Mouse (Mus musculus) embryonic facial prominence, embryonic 11.5 days (tissue): ENCODE measurements around the gene Tspan18. TPM values are rescaled to one million over a fixed set of nuclear protein-coding genes. Genes with fewer than 3 reads are reported as not detected.

Experiments
- ATAC-seq: fragments of 200-750 bp; cut with Nextera tagmentation; replicated peaks from 2 replicates; pipeline ENCODE4 v1.8.0; 2017; ENCODE audit warnings: low read depth; ENCODE audit not compliant: insufficient number of reproducible peaks, low FRiP score, low TSS enrichment
- DNase-seq: peaks from one replicate; pipeline ENCODE4 v3.0.0-alpha.2; 2015; ENCODE audit warnings: low spot score
- H3K27ac ChIP-seq: fragments of 300-500 bp; sonication (generic); replicated peaks from 2 replicates; pipeline ENCODE4 v1.5.1; 2014; ENCODE audit warnings: mild to moderate bottlenecking, low read depth, low read length, control low read depth
- H3K27me3 ChIP-seq: fragments of 300-500 bp; sonication (generic); 2 replicates; pipeline ENCODE4 v1.6.1; 2014; ENCODE audit warnings: mild to moderate bottlenecking, low read length, moderate library complexity, mixed read lengths; ENCODE audit not compliant: control insufficient read depth, insufficient read depth
- H3K36me3 ChIP-seq: fragments of 300-500 bp; sonication (generic); replicated peaks from 2 replicates; pipeline ENCODE4 v1.6.1; 2014; ENCODE audit warnings: low read depth, mild to moderate bottlenecking, low read length, moderate library complexity, mixed read lengths; ENCODE audit not compliant: control insufficient read depth, insufficient read depth
- H3K4me1 ChIP-seq: fragments of 300-500 bp; sonication (generic); 2 replicates; pipeline ENCODE4 v1.6.1; 2014; ENCODE audit warnings: low read length, mixed read lengths; ENCODE audit not compliant: control insufficient read depth, insufficient read depth
- H3K4me2 ChIP-seq: fragments of 300-500 bp; sonication (generic); 2 replicates; pipeline ENCODE4 v1.6.1; 2014; ENCODE audit warnings: low read depth, mild to moderate bottlenecking, control low read depth, low read length, moderate library complexity
- H3K4me3 ChIP-seq: fragments of 300-500 bp; sonication (generic); 2 replicates; pipeline ENCODE4 v1.5.1; 2014; ENCODE audit warnings: low read depth, low read length, control low read depth
- H3K9ac ChIP-seq: fragments of 300-500 bp; sonication (generic); replicated peaks from 2 replicates; pipeline ENCODE4 v1.6.1; 2014; ENCODE audit warnings: mild to moderate bottlenecking, control low read depth, low read length
- H3K9me3 ChIP-seq: fragments of 300-500 bp; sonication (generic); replicated peaks from 2 replicates; pipeline ENCODE4 v1.6.1; 2016; ENCODE audit warnings: mild to moderate bottlenecking, low read length, inconsistent platforms, mixed read lengths; ENCODE audit not compliant: control insufficient read depth
- WGBS: fragments of 180-500 bp; shearing (Covaris S2); extraction: QIAGEN DNeasy Blood & Tissue Kit; methylation state at CpG from one replicate; pipeline ENCODE4 v1.1.7; 2014; 5-methylcytosine and 5-hydroxymethylcytosine counted together
- polyA plus RNA-seq: library from polyadenylated mRNA; unstranded; fragments of >200 nt; fragmentation: Nextera tagmentation; extraction: Ambion mirVana; gene quantifications from 2 replicates; pipeline ENCODE4 v1.2.1, GENCODE M21; 2014

Tspan18 gene
- polyA plus RNA-seq, 1 experiment from 2014 or later = 21.6 TPM

DNA sequence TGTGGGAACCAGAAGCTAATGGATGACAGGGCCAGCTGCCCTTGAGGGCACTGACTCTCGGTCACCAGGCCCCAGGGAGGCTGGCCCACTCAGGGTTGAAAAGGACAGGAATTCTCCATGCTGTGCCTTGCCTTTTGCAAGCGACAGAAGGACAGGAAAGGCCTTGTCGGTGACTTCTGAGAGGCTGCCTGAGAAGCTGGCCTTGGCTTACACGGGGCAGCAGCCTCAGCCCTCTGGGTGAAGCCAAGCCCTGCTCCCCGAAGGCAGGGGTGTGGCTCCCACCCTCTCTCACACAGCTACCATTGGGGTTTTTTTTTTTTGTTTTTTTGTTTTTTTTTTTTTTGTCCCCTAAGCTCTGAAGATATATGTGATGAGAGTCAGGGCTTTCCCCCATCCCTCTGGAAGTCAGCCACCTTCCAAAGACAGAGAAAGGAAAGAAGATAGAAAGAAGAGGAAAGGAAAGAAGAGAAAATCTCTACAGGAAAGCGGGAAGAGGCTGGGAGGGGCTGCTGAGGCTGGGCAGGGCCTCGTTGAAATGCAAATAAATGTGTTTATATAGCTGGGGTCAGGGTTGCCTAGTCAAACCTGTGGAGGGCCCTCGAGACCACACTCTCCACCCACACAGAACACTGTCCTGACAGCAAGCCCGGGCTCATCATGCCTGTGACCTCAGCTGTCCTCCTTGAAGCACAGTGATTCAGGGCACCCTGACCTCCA, 143.4 kb downstream of the Tspan18 start:
- Histone ChIP-seq H3K9me3 (no peaks in the 10 kb centered on the region), H3K9ac (no peak overlapping the region; the same call in 1 of the 2 replicates), H3K36me3 (no peaks in the 10 kb centered on the region), H3K4me3 (no peak overlapping the region), H3K4me2 (peak overlapping the region; percentile 10), H3K27ac (no peak overlapping the region), H3K4me1 (peaks cover 4% of the 10 kb centered on the region), H3K27me3 (no peaks in the 10 kb centered on the region; the same call in 1 of the 2 replicates)
- no peak for DNase-seq
- ATAC-seq = no peak
- WGBS = 11% methylated on average over 9 of the region's 9 CpGs

DNA sequence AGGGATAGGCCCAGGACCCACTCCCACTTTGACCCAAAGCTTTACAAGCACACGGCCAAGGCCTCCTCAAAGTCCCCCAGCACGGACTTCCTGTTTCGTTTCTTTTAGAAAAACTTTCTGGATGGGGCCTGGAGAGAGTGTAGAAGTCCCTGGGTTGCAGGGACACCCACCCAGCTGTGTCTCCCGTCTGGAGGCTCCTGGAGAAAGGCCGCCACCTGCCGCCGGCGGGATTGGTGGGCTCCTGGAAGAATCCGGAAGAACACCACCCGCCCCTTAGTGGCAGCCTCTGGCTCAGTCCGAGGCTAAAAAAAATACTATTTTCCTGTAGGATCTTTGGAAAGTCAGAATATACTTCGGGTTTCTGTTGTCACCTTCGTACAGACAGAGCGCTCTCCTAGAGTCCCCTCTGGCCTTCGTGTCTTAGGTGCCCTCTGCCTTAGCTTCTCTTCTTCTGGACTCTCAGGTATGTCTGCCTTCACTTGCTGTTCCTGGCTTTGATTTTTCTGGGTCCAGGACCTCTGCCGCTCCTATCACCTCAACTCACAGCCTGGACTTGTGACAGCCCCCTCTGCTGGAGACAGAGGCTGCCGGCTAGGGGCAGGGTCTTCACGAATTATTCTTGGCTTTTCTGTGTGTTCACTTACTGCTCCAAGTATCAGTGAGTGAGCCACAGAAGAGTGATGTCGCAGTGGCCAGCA, 145.4 kb downstream of the Tspan18 start:
- DNase-seq = peak; percentile 73
- Histone ChIP-seq H3K4me2 (peak overlapping the region; percentile 97), H3K4me3 (peak overlapping the region; percentile 82), H3K9me3 (no peaks in the 10 kb centered on the region), H3K27ac (peak overlapping the region; percentile 65), H3K4me1 (peaks cover 4% of the 10 kb centered on the region), H3K36me3 (no peaks in the 10 kb centered on the region), H3K27me3 (no peaks in the 10 kb centered on the region; the same call in 1 of the 2 replicates), H3K9ac (peak overlapping the region; percentile 86)
- ATAC-seq = peak; percentile 16; the same call in 1 of the 2 replicates
- 7% methylated on average over 19 of the region's 19 CpGs for WGBS

DNA sequence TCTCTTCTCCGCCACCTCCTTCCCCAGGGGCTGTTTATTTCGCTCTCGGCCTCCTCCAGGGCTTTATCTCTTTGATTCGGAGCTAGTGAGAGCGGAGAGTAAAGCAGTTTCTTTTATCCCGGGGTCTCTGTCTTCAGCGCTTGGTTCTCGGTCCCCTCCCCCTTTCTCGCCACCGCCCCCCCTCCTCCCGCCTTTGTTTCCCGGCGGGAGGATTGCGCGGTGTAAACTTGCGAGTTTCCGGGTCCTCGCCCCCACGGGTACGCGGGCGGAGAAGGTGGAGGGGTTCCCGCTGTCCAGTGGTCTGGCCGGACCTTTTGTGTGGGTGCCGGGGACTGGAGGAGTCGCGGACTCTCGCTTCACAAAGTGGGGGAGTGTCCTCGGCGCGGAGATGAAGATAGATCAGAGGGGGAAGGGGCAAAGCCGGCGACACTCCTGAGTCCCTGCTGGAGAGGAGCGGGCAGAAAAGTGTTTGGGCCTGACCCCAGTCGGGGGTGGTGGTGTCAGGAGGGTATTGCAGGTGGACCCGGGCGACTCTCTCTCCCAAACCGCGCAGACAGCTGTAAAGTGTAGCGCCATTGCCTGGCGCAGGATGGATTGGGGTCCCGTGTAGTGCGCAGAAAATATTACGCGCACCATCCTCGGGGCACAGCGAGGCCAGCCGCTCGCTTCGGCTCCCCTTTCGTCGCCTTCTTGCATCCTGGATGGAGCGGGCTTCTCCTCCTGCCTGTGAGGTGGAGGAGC, 146.1 kb downstream of the Tspan18 start:
- WGBS = under 1% methylated on average over 51 of the region's 53 CpGs
- no peak for ATAC-seq
- H3K36me3 ChIP-seq = no peaks in the 10 kb centered on the region
- H3K9ac ChIP-seq = peak overlapping the region; percentile 86
- peak; percentile 50 for DNase-seq
- H3K9me3 ChIP-seq = no peaks in the 10 kb centered on the region
- H3K27ac ChIP-seq = peak overlapping the region; percentile 65
- H3K4me1 ChIP-seq = peaks cover 4% of the 10 kb centered on the region
- H3K4me3 ChIP-seq = peak overlapping the region; percentile 82
- no peaks in the 10 kb centered on the region; the same call in 1 of the 2 replicates for H3K27me3 ChIP-seq
- H3K4me2 ChIP-seq = peak overlapping the region; percentile 97

DNA sequence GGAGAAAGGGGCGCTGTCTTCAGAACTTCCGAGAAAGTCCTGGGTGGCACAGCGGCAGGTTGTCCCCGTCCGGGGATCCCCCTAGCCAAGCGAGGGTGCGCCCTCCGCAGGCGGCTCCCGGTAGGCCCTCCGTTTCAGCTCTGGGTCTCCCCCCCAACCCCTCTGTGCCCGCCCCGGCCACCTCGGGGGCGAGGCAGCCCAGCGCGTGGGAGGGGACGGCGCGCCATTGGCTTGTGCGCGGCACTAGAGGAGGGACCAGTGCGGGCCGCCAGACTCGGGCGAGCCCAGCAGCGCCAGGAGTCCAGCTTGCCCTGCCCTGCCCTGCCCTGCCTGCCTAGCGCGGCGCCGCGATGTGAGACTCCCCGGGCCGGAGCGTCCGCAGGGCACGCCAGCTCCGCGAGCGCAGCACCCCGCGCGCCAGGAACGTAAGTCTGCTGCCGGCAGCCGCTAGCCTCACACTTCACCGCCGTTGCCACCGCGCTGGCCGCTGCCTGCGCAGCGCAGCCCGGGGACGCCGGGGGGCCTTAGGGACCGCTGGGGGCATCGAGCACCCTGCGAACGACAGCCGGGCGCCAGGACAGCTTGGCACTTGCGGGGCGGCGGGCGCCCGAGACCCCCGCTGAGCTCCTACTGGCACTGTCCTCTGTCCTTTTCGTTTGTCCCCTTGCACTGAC, 146.8 kb downstream of the Tspan18 start, which contains the start of gene Trp53i11:
TSS of gene Trp53i11 (plus strand) at position 226 of the 674 bp plus-strand sequence.
- peak within 1 kb of the TSS; percentile 65 for H3K27ac ChIP-seq
- WGBS = under 1% methylated on average over 43 of the region's 69 CpGs
- peak within 1 kb of the TSS; percentile 82 for H3K4me3 ChIP-seq
- no peaks in the 10 kb centered on the region for H3K36me3 ChIP-seq
- ATAC-seq (peak; percentile 91), DNase-seq (peak; percentile 85)
- peaks cover under 1% of the 10 kb centered on the region for H3K4me1 ChIP-seq
- peaks cover 2% of the 10 kb centered on the region; the same call in 1 of the 2 replicates for H3K27me3 ChIP-seq
- peak within 1 kb of the TSS; percentile 97 for H3K4me2 ChIP-seq
- peak within 1 kb of the TSS; percentile 86 for H3K9ac ChIP-seq
- no peaks in the 10 kb centered on the region for H3K9me3 ChIP-seq

DNA sequence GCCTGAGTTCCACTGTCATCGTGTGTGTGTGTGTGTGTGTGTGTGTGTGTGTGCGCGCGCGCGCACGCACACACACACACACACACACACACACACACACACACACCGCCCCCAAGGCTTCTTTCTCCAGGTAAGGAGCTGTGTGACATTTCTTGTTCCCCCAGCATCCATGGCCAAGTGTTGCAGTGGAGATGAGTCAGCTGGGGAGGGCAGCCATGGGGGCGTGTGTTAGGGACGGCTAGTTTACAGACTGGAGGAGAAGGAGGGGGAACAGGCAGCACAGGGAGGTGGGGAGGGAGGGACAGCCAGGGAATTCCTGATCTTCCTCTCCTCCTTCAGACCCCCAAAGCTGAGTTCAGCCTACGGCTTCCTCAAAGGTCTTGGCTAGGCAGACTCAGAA, 151.4 kb downstream of the Tspan18 start:
- Histone ChIP-seq H3K4me2 (no peak overlapping the region), H3K9me3 (no peaks in the 10 kb centered on the region), H3K36me3 (no peaks in the 10 kb centered on the region), H3K4me1 (no peaks in the 10 kb centered on the region), H3K9ac (no peak overlapping the region), H3K27ac (no peak overlapping the region), H3K27me3 (peaks cover 17% of the 10 kb centered on the region), H3K4me3 (no peak overlapping the region)
- ATAC-seq (no peak), DNase-seq (no peak)
- 78% methylated on average over 11 of the region's 11 CpGs for WGBS

DNA sequence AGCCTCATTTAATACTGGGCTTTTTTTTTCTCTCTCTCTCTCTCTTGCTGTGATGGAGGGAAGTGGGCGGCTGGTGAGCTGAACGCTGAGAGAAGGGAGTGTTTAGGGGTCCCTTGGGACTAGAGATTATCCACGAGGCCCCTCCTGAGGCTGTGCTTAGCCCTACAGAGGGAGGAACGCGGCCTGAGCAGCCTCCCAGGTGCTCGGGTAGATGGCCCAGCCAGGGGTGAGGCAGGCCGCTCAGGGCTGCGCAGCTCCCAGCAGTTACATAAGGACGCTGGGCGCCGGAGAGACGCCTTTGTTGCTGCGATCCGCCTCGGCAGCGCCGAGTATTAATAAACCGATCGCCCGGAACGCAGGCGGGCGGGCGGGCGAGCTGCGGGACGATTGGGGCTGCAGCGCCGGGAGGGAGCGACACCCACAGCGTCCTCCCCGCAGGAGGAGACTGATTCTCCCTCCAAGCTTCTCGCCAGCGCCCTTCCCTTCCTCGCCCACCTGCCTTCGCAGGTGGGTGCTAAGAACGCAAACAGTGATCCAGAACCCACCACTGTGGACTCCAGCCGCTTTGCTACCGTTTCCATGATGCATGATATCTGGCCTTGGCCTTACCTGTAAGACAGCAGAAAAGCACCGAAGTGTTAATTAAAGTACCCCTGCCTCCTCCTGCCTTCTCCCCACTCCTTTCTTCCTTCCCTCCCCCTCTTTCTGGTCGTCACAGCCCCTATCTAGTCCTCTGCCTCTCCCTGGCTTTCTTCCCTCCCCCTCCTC, 154.0 kb downstream of the Tspan18 start:
- DNase-seq (peak; percentile 60), ATAC-seq (no peak)
- peak overlapping the region; percentile 21 for H3K4me3 ChIP-seq
- H3K27ac ChIP-seq = no peak overlapping the region
- H3K27me3 ChIP-seq = peaks cover 17% of the 10 kb centered on the region
- H3K36me3 ChIP-seq = no peaks in the 10 kb centered on the region
- H3K4me1 ChIP-seq = no peaks in the 10 kb centered on the region; the same call in 1 of the 2 replicates
- H3K9ac ChIP-seq = peak overlapping the region; percentile 68
- WGBS = under 1% methylated on average over 40 of the region's 41 CpGs
- H3K9me3 ChIP-seq = no peaks in the 10 kb centered on the region
- peak overlapping the region; percentile 39 for H3K4me2 ChIP-seq

DNA sequence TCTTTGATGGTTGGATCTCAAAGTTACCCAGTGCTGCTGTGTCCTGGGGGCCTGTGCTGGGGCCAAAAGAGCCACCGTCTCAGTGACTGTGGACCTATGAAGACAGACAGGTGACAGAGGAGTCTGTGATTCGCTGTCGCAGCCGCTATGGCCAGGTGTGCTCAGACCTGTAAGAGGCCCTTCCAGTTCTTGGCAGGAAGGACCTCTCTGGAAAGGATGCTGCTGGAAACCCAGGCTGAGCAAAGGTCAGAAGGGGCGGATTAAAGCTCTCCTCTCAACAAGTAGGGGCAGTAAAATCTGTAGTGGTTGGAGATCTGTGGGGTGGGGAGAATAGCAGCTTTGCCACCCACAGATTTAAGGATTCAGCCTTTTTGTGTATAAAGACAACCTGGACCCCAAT, 154.7 kb downstream of the Tspan18 start:
- Histone ChIP-seq H3K36me3 (no peaks in the 10 kb centered on the region), H3K4me1 (no peaks in the 10 kb centered on the region; the same call in 1 of the 2 replicates), H3K4me2 (no peak overlapping the region), H3K27ac (no peak overlapping the region), H3K4me3 (no peak overlapping the region), H3K27me3 (peaks cover 17% of the 10 kb centered on the region), H3K9ac (peak overlapping the region; percentile 68; the same call in 1 of the 2 replicates), H3K9me3 (no peaks in the 10 kb centered on the region)
- 42% methylated on average over 5 of the region's 5 CpGs for WGBS
- ATAC-seq = no peak
- DNase-seq = no peak
